Mouse (Mus musculus) induced T-regulatory cell, adult 2 months (primary cell): Measurements from ENCODE around the gene Gm12258.

Experiments
- DNase-seq: peaks from one replicate; pipeline ENCODE4 v3.0.0-alpha.2; 2012; ENCODE audit warnings: low read depth

Gm12258 gene

DNA sequence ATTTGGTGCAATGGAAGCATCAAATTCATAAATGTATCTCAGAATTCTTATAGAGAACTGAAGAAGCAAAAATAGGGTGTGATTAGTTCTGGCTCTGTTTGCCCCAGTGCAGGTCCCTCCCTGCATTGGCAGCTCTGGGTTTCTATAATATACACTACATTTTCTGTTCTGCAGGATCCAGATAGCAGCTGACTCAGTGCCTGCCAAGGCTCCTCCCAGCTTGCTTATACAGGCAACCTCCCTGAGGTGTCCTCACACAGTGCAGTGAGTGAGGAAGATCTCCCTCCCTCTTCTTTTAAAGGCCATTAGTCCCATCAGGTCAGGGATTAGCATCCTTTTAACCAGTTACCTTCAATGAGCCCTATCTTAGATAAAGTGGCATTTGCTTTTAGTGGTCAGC lies 54.1 kb downstream of the Gm12258 start:
- DNase-seq: no peak

DNA sequence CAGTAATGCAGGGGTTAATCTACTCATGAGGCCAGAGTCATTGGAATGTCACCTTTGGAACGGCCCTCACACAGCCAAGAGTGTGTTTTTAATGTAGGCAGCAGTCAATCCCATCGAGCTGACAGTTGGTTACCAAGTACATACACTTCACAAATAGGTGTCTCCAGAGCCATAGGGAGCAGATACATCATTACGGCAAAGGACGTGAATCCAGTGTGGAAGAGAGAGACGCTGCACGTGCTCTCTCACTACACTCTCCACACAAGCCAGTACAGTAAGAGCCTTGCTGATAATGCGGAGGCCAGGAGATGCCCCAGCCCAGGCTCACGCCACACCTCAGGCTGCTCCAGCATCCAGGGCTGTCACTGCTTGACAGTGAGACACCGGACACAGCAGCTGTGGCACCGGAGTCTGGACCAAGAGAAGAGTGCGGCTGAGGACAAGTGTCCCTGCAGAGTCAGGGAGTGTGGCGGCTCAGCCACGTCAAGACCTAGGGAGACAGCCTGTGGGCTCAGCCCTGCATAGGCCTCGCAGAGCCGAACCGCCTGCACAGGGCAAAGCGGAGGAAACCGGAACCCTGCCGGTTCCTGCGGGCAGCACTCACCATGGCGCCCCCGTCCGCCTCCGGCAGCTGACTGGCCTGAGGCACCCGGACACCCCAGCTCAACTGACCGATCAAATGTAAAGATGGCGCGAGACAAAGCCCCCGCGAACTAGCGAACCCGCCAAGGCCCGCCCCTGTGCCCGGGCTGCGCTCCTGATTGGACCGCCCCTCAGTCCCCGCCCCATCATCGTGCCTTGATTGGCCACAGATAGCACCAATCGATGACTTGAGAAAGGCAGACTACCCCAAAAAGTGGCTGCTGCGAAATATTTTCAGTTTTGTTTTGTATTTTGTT lies 56.8 kb downstream of the Gm12258 start, which contains the start of gene Zfp39:
Gene Zfp39 (minus strand): TSS at position 715 of the 899 bp plus-strand sequence.
- peak; percentile 96 for DNase-seq

GRCm38 (mm10) chr11:58904410-58904718 lies 57.4 kb downstream of the Gm12258 start:
- DNase-seq: no peak

DNA sequence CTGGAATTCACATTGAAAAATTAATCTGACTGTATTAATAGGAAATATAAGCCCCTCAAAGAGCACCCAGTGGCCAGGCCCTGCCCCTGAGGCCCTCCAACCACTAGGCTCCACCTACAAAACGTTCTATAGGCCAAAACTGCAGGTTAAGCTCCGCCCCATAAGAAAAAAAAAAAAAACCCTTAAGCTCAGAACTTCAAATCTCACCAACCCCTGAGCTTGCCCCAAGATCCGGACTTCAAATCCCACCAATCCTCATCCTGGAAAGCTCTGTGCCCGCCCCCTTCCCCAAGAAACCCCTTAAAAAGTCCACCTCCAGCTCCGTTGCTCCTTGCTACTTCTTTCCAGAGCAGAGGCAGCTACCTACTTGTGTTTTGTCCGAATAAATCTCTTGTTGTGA lies 57.9 kb downstream of the Gm12258 start:
- peak; percentile 64 for DNase-seq
